Mouse (Mus musculus) brain, embryonic 14.5 days (tissue): ENCODE measurements at regions not wholly inside any gene's neighbourhood (a gene's known extent, or its start where the extent isn't known, plus 50 kb on each side); places are given as distances from the start of the nearest gene placed in this dataset.

ENCODE experiments used
- DNase-seq: peaks from one replicate; pipeline ENCODE4 v3.0.0-alpha.2; 2011; ENCODE audit warnings: low read depth
- CTCF ChIP-seq: fragments of 200-500 bp; IDR thresholded peaks from 2 replicates; pipeline ENCODE4 v1.5.1; 2012; ENCODE audit warnings: inconsistent platforms, mild to moderate bottlenecking, moderate library complexity, borderline replicate concordance; ENCODE audit not compliant: insufficient read depth, insufficient read length; ENCODE audit errors: extremely low read depth
- POLR2A ChIP-seq: fragments of 200-500 bp; IDR thresholded peaks from 2 replicates; pipeline ENCODE4 v1.6.1; 2012; ENCODE audit warnings: mild to moderate bottlenecking, inconsistent platforms, borderline replicate concordance; ENCODE audit not compliant: poor library complexity, insufficient read depth, insufficient read length, severe bottlenecking; ENCODE audit errors: extremely low read depth

DNA sequence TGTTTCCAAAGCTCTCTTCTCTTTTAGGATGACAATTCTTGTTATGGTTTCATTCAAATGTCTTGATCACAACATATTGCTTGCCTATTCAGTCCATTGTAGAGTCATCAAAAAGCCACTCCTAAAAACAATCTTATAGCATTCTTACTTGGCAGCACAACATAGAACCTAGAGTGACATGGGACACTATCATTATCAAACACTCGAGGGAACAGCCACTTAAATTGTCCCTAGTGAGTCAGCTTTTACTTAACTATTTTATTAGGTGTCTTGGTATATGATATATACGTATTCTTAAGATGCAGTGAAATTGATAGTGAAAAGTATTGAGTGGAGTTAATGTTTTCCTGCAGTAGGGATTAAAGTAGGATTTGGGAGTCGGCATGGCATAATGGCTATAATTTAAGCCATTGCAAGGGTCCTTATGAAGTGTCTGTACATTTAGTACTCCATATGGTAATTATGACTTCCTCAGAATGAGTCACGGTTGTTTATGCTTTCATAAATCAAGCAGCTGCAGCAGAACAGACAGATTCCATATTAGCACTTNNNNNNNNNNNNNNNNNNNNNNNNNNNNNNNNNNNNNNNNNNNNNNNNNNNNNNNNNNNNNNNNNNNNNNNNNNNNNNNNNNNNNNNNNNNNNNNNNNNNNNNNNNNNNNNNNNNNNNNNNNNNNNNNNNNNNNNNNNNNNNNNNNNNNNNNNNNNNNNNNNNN lies 153.6 kb downstream of the Trim52 start:
- TF ChIP-seq CTCF (no peak), POLR2A (no peak)
- peak; percentile 22 for DNase-seq

DNA sequence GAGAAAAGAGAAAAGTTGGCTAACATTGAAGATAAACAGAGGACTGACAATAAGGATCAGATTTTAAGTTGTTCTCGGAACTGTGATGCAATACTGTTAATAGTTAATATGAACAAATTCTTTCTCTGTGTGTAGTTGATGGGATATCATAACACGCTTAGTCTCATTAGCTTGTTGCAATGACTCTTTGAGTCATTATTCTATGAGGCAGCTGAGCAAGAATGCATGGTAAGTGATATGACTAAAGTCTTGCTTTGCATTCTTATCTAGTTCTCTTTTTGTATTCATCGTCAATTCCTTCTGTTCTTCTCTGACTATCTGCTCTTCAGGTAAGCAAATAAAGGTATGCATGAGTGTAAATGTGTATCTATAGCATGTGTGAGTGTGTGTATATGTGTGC lies 159.3 kb downstream of the Trim52 start:
- no peak for DNase-seq
- TF ChIP-seq POLR2A (no peak), CTCF (no peak)

DNA sequence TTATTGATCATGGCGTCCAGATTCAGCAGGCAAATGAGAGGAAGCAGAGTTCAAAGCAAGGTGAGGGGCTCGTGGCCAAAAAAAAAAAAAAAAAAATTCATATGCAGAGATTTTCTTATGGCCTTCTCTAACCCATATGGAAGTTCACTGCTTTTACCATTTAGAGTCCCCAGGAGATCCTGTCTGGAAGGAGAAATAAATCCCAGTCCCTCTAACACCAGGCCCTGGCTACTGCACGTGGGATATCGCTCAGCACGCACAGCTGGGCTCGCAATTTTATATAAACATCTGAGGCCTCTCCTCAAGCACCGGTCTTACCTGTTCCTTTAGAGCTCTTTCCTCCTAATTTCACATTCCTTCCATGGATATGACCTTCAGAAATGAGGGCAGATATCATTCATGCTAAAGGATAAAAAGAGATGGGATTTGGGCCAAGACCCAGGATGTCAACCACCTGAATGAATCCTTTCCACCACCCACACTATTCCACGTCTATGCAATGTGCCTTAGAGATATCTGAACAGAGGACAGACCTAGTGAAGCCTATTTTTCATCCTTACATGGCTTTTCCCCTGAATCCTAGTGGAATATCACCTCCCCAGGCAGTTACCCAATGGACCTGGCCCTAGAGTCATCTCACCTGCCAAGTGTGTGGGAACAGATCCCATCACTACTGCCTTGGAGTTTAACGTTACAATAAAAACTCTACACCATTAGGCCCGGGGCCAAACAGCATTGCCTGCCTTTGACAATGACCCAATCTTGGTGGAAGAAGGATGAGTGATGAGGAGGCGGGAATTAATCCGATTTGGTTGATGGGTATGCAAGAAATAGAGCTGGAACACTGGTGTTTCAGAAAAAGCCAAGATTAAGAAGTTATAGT lies 161.9 kb downstream of the Trim52 start:
- no peak for TF ChIP-seq POLR2A
- TF ChIP-seq CTCF = no peak
- no peak for DNase-seq

DNA sequence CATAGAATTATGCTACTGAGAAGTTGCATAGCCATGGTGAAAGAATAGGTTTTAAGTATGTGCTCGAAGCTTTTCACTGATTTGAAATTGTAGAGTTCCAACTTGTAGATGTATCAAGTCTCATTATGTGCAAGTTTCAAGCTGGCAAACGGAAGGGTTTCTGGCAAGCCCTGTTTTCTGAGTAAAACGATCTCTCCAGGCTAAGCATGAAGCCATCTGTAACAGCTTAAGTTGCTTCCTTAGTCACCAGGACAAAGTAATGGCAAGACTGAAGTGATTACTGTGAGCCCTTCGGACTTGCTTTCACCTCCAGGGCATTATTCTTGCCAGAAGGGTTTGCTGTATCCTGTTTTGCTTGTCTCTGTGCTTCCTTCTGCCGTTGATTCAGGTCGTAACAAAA lies 163.7 kb downstream of the Trim52 start:
- peak; percentile 28 for DNase-seq
- TF ChIP-seq CTCF (no peak), POLR2A (no peak)

DNA sequence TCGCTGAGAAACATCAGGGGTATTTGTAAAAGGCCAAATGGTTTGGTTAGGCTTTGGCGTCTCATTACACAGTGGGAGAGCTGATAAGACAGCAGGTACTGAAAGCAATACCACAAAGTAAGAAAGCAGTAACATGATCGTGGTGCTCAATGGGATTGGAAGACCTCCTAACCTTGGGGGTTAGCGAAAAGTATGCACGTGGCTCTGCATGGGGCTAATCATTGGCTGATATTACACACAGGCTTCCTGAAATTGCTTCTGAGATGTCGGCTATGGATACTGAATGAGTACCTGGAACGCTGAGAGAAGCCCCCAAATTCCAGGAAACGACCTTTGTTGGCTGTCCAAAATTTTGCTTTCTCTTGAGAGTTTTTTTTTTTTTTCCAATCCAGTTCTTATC lies 207.6 kb downstream of the Trim52 start:
- TF ChIP-seq POLR2A = no peak
- TF ChIP-seq CTCF = no peak
- no peak for DNase-seq

DNA sequence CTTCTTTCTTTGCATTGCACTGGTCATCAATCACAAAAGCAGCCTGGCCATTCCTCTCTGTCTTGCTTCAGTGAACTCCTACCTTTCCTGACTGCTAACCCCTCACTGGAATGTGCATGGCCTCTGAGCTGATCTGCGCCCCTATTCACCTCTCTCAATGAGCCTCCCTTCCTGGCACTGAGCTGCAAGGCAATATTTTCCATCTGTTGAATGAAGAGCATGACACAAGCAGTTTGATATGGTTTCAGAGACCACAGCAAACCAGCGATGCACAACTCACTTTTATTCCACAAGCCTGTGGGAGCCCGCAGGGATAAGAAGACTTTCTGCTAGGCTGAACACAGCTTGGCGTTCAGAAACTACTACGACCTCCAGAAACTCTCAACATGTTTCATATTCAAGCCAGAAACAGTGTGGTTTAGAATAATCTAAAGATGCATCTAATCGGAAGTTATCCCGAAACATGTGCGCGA lies 208.1 kb downstream of the Trim52 start:
- DNase-seq = peak; percentile 12
- TF ChIP-seq POLR2A (no peak), CTCF (no peak)

DNA sequence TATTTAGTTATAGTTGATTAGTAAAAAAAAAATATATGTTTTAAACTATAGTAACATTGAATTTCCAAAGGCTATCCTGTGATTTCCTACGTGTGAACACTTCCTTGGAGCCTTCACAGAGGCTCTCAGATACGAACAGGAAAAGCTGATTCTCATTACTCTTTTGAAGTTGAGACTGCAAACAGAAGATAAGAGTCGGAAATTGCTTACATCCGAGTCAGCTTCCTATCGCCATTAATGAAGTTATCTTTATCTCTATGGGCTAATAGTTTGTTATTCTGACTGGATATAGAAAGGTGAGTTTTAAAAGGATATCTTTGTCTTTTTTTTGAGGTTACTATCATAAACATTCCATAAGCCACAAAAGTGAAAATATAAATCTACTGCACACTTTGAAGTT lies 212.8 kb downstream of the Trim52 start:
- no peak for DNase-seq
- TF ChIP-seq CTCF = no peak
- TF ChIP-seq POLR2A = no peak

DNA sequence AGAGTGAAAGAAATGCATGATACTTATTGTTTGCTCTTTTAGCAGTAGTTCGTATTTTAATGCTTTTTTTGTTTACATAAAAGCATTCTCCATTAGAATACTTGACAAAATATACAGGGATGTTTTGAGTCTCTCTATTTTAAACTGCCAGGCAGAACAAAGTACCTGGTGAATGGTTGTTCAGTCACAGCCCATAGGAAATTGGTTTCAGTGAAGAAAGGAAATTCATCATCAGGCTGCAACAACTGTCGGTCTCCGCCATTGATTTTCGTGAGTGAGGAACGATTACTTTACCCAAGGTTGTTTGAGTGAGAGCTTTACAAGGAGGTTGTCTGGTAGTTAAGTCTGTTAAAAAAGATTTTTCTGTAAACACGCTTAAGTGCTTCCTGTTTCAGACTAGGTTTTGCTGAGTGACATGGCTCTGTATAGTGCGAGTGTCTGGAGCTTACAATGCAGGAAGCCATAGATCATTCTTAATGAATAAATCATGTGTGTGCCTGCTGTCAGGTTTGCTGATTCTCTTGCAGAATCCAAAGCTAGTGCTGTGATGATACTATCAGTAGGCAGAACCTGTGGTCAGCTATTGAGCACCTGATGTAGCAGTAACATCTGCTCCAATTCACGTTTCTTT lies 221.8 kb downstream of the Trim52 start:
- DNase-seq = peak; percentile 28
- TF ChIP-seq POLR2A = no peak
- TF ChIP-seq CTCF = no peak

DNA sequence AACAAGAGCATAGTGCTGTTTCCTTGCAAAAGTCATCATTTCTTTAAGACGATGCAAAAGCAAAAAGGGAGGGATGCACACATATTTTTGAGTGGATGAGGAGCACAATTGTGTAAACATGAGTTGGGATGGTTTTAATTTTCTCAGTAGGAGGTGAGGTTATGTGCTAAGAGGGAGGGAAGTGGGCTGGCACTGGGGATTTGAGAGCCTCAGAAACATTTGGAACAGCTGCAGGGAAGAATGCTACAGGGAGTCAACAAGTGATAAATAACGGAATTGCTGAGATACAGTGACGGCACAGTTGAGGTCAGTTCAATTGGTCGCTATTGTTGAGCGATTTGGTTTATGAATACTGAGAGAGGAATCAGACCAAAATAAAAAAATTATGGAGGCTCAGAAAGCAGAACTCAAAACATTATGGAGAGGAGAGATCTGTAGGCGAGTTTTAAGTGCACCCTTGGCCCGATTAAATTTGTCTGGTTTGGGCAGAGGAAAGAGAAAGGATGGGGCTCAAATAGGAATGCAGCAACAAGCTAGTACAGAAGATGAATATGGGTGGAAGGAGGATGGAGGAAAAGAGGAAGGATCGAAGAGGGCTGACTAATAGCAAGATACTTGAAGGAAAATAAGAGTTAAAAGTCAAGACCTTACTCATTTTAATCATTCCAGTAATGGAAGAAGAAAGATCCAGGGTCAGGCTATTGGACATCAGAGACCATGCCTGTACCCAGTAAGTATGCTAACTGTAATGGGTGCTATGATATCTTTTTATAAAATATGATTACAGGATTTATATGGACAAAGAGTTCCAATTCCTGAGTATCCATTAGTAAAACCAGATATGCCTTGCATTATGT lies 259.0 kb downstream of the Trim52 start:
- DNase-seq = peak; percentile 12
- TF ChIP-seq POLR2A (no peak), CTCF (no peak)

DNA sequence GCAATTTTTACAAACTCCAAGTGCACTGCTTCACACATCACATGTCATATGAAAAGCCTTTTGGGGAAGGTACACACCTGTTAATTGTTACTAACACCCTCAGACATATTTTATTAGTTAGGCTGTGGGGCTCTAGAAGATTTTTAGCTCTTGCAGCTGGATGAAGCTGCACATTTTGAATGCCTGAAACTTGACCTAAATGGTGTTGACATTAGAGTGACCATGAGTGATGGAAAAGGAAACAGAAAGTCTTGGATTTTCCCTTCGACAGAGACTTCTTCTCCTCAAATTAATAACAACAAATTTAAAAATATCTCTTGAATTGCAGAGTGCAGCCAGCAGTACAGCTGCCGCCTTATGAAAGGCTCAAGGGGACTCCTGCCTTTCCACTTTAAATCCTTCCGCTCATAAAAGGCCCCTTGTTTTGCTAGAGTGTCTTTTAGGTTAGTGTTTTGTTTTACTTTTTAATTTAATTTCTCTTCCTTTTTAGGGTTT lies 259.7 kb downstream of the Trim52 start:
- no peak for DNase-seq
- no peak for TF ChIP-seq POLR2A
- TF ChIP-seq CTCF = no peak
